In genomic region chr5:118421884-118422821, GRCm38 (mm10) we compare ENCODE assay signal across 8 mouse cellular contexts.
DNase-seq lines count a peak whose midpoint lies in the region.

No protein-coding gene starts in this region.

- peak; percentile 67 for DNase-seq in gastrocnemius, postnatal 25 days
- DNase-seq in gastrocnemius, postnatal 10 days: no peak
- DNase-seq in embryonic facial prominence, embryonic 10.5 days (ENCODE audit: low spot score): peak; percentile 61
- peak; percentile 31 for DNase-seq in heart, postnatal 4 days
- peak; percentile 73 to 76 for DNase-seq in layer of hippocampus, adult 8-10 months (ENCODE audit: low spot score in 2 of 2)
- DNase-seq in lung, postnatal 14 days: peak; percentile 53
- peak; percentile 56 for DNase-seq in right cerebral cortex, postnatal 4 days
- DNase-seq in testis, postnatal 10 days (ENCODE audit: low spot score): no peak

- H3K4me1 ChIP-seq in embryonic facial prominence, embryonic 10.5 days: peaks cover 33% of the 10 kb centered on the region

- peak overlapping the region; percentile 48 for H3K4me3 ChIP-seq in embryonic facial prominence, embryonic 10.5 days

- peak overlapping the region; percentile 76 for H3K27ac ChIP-seq in embryonic facial prominence, embryonic 10.5 days (replicated peaks)

- WGBS in embryonic facial prominence, embryonic 10.5 days: 50% methylated on average over 32 of the region's 32 CpGs

- no peaks in the 10 kb centered on the region for H3K9me3 ChIP-seq in embryonic facial prominence, embryonic 10.5 days

- no peaks in the 10 kb centered on the region for H3K36me3 ChIP-seq in embryonic facial prominence, embryonic 10.5 days (replicated peaks)

- peaks cover 32% of the 10 kb centered on the region for H3K27me3 ChIP-seq in embryonic facial prominence, embryonic 10.5 days (replicated peaks; ENCODE audit: low read depth, poor library complexity, severe bottlenecking)

Comparison
In these comparisons a context has a peak if more than half of its experiments do, and no peak if none do; other contexts are left out.
1. DNase-seq: peak in gastrocnemius, postnatal 25 days (single experiment), embryonic facial prominence, embryonic 10.5 days (single experiment), heart, postnatal 4 days (single experiment), layer of hippocampus, adult 8-10 months (2 of 2), lung, postnatal 14 days (single experiment) and right cerebral cortex, postnatal 4 days (single experiment); none in gastrocnemius, postnatal 10 days (single experiment) and testis, postnatal 10 days (single experiment).